Mouse (Mus musculus): ENCODE measurements around the gene Slc43a2.

DNA sequence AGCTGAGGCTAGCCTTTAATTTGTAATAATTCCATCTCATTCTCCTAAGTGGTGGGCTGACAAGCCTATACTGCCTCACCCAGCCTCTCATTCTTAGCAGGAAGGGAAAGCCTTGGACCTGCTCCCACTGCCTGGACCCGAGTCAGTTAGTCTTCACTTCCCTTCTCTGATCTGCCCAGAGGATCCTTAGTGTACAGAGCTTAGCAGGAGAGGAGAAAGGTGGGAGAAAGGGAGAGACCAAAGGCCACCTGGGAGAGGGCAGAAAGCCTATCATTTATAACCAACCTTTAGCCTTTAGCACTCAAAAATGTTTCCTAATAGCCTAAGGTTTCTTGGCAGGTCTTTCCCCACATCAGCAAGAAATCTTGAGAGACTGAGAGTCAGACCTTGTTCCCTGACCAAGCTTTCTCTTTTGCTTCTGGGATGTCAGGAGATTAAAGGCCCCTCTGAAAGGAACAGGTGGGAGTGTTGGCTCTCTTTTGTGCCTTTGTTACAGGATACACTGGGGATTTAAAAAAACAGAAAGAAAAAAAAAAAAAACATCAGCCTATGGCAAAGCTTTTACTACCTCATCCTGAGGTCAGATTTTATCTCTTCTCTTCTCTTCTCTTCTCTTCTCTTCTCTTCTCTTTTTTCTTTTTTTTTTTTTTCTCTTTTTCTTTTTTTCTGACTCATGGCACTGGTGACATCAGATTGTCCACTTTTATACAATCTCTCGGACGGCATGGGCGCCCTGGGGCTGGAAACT is 3.0 kb downstream of the Slc43a2 start:
- TF ChIP-seq NRF1 (IDR thresholded peaks at IDR 0.05; ENCODE audit: insufficient read depth, low read depth, low read length, poor library complexity, severe bottlenecking) (no peak), CTCF (IDR thresholded peaks at IDR 0.05 in 2 of 3, conservative IDR thresholded peaks at IDR 0.05 in 1 of 3; ENCODE audit: control insufficient read depth in 1 of 3, insufficient read depth in 1 of 3, low read depth in 2 of 3, low read length in 3 of 3, poor library complexity in 1 of 3, severe bottlenecking in 1 of 3) (no peak), ETS1 (IDR thresholded peaks at IDR 0.05; ENCODE audit: low read depth, low read length) (no peak), MXI1 (IDR thresholded peaks at IDR 0.05; ENCODE audit: low read depth, low read length) (no peak), TAL1 (IDR thresholded peaks at IDR 0.05; ENCODE audit: low read length) (no peak), MAZ (IDR thresholded peaks at IDR 0.05; ENCODE audit: low read depth, low read length) (no peak), RAD21 (IDR thresholded peaks at IDR 0.05; ENCODE audit: low read depth, low read length) (no peak), POLR2A (IDR thresholded peaks at IDR 0.05; ENCODE audit: control insufficient read depth in 1 of 2, insufficient read depth in 1 of 2, low read depth in 1 of 2, low read length in 2 of 2, poor library complexity in 1 of 2) (no peak), GATA1 (IDR thresholded peaks at IDR 0.05; ENCODE audit: low read depth, low read length) (0 out of 2 replicates have a peak, but pooled peaks have one; percentile 19), SIN3A (IDR thresholded peaks at IDR 0.05; ENCODE audit: low read length) (0 out of 2 replicates have a peak, but pooled peaks have one; percentile 17), CHD2 (IDR thresholded peaks at IDR 0.05; ENCODE audit: low read length) (no peak)

Data from MEL (cell line).